Mouse (Mus musculus) neural tube, embryonic 12.5 days (tissue): ENCODE measurements around the gene Carmil1. TPM values are rescaled to one million over a fixed set of nuclear protein-coding genes. Genes with fewer than 3 reads are reported as not detected.

Experiments
- ATAC-seq: fragments of 200-750 bp; cut with Nextera tagmentation; 2 replicates; pipeline ENCODE4 v1.8.0; 2017; ENCODE audit warnings: low read depth, mild to moderate bottlenecking, moderate TSS enrichment, moderate library complexity; ENCODE audit not compliant: low FRiP score
- H3K27ac ChIP-seq: fragments of 300-500 bp; sonication (generic); 2 replicates; pipeline ENCODE4 v1.5.1; 2016
- H3K27me3 ChIP-seq: fragments of 300-500 bp; sonication (generic); replicated peaks from 2 replicates; pipeline ENCODE4 v1.6.1; 2016; ENCODE audit warnings: mild to moderate bottlenecking
- H3K36me3 ChIP-seq: fragments of 300-500 bp; sonication (generic); 2 replicates; pipeline ENCODE4 v1.6.1; 2016; ENCODE audit warnings: mild to moderate bottlenecking
- H3K4me1 ChIP-seq: fragments of 300-500 bp; sonication (generic); 2 replicates; pipeline ENCODE4 v1.6.1; 2016
- H3K4me2 ChIP-seq: fragments of 300-500 bp; sonication (generic); replicated peaks from 2 replicates; pipeline ENCODE4 v1.6.1; 2016; ENCODE audit warnings: mild to moderate bottlenecking
- H3K4me3 ChIP-seq: fragments of 300-500 bp; sonication (generic); 2 replicates; pipeline ENCODE4 v1.5.1; 2016
- H3K9ac ChIP-seq: fragments of 300-500 bp; sonication (generic); 2 replicates; pipeline ENCODE4 v1.6.1; 2016; ENCODE audit warnings: mild to moderate bottlenecking
- H3K9me3 ChIP-seq: fragments of 300-500 bp; sonication (generic); 2 replicates; pipeline ENCODE4 v1.6.1; 2016; ENCODE audit warnings: mild to moderate bottlenecking
- WGBS: fragments of 180-500 bp; shearing (Covaris S2); methylation state at CpG from one replicate; pipeline ENCODE4 v1.1.7; 2016; 5-methylcytosine and 5-hydroxymethylcytosine counted together
- polyA plus RNA-seq: library from polyadenylated mRNA; unstranded; fragments of >200 nt; fragmentation: Nextera tagmentation; extraction: Ambion mirVana; gene quantifications from 2 replicates; pipeline ENCODE4 v1.2.1, GENCODE M21; 2016

Carmil1 gene
- polyA plus RNA-seq, 1 experiment from 2014 or later = 19.5 TPM

- WGBS = 86% methylated on average over 5 of the region's 5 CpGs
- no peak overlapping the region for H3K27ac ChIP-seq
- no peaks in the 10 kb centered on the region for H3K27me3 ChIP-seq
- no peaks in the 10 kb centered on the region for H3K36me3 ChIP-seq
- H3K9ac ChIP-seq = no peak overlapping the region
- H3K9me3 ChIP-seq = 0 out of 2 replicates have a peak, but pooled peaks cover 4% of the 10 kb centered on the region
- no peaks in the 10 kb centered on the region for H3K4me1 ChIP-seq
- H3K4me3 ChIP-seq = no peak overlapping the region
- no peak for ATAC-seq
- no peak overlapping the region for H3K4me2 ChIP-seq
Observed at GRCm38 (mm10) chr13:24194018-24194417, 86.6 kb downstream of the Carmil1 start.

GRCm38 (mm10) chr13:24190875-24191663 is 89.5 kb downstream of the Carmil1 start:
- Histone ChIP-seq H3K4me1 (no peaks in the 10 kb centered on the region), H3K4me3 (no peak overlapping the region), H3K9ac (no peak overlapping the region), H3K27me3 (no peaks in the 10 kb centered on the region), H3K27ac (no peak overlapping the region), H3K36me3 (no peaks in the 10 kb centered on the region), H3K4me2 (no peak overlapping the region), H3K9me3 (0 out of 2 replicates have a peak, but pooled peaks cover 4% of the 10 kb centered on the region)
- no peak for ATAC-seq
- WGBS = 81% methylated on average over 9 of the region's 9 CpGs

- H3K9ac ChIP-seq = no peak overlapping the region
- no peaks in the 10 kb centered on the region for H3K4me1 ChIP-seq
- H3K4me2 ChIP-seq = no peak overlapping the region
- no peak overlapping the region for H3K4me3 ChIP-seq
- no peak for ATAC-seq
- H3K27ac ChIP-seq = no peak overlapping the region
- WGBS = 46% methylated on average over 2 of the region's 2 CpGs
- H3K36me3 ChIP-seq = no peaks in the 10 kb centered on the region
- no peaks in the 10 kb centered on the region for H3K9me3 ChIP-seq
- H3K27me3 ChIP-seq = no peaks in the 10 kb centered on the region
Observed at GRCm38 (mm10) chr13:24187026-24187425, 93.6 kb downstream of the Carmil1 start.

- Histone ChIP-seq H3K4me1 (no peaks in the 10 kb centered on the region), H3K27me3 (no peaks in the 10 kb centered on the region), H3K9me3 (no peaks in the 10 kb centered on the region), H3K27ac (no peak overlapping the region), H3K9ac (no peak overlapping the region), H3K36me3 (no peaks in the 10 kb centered on the region), H3K4me2 (no peak overlapping the region), H3K4me3 (no peak overlapping the region)
- 94% methylated on average over 3 of the region's 3 CpGs for WGBS
- ATAC-seq = no peak
Observed at GRCm38 (mm10) chr13:24185641-24186040, 95.0 kb downstream of the Carmil1 start.

- no peak overlapping the region for H3K27ac ChIP-seq
- H3K36me3 ChIP-seq = no peaks in the 10 kb centered on the region
- ATAC-seq = no peak
- peaks cover 4% of the 10 kb centered on the region; the same call in 1 of the 2 replicates for H3K4me1 ChIP-seq
- H3K9me3 ChIP-seq = no peaks in the 10 kb centered on the region
- H3K9ac ChIP-seq = no peak overlapping the region
- no peak overlapping the region for H3K4me3 ChIP-seq
- no peak overlapping the region for H3K4me2 ChIP-seq
- 53% methylated on average over 6 of the region's 6 CpGs for WGBS
- no peaks in the 10 kb centered on the region for H3K27me3 ChIP-seq
Observed at GRCm38 (mm10) chr13:24182878-24183277, 97.7 kb downstream of the Carmil1 start.

GRCm38 (mm10) chr13:24179538-24179937 is 101.1 kb downstream of the Carmil1 start:
- Histone ChIP-seq H3K27ac (no peak overlapping the region), H3K27me3 (no peaks in the 10 kb centered on the region), H3K9me3 (no peaks in the 10 kb centered on the region), H3K4me3 (no peak overlapping the region), H3K36me3 (no peaks in the 10 kb centered on the region), H3K4me2 (no peak overlapping the region), H3K9ac (no peak overlapping the region), H3K4me1 (peaks cover 4% of the 10 kb centered on the region; the same call in 1 of the 2 replicates)
- WGBS = 87% methylated on average over 10 of the region's 10 CpGs
- ATAC-seq = no peak

- no peak for ATAC-seq
- no peak overlapping the region for H3K27ac ChIP-seq
- no peaks in the 10 kb centered on the region for H3K9me3 ChIP-seq
- no peak overlapping the region for H3K4me2 ChIP-seq
- no peak overlapping the region for H3K9ac ChIP-seq
- H3K4me1 ChIP-seq = peaks cover 4% of the 10 kb centered on the region; the same call in 1 of the 2 replicates
- H3K4me3 ChIP-seq = no peak overlapping the region
- H3K27me3 ChIP-seq = no peaks in the 10 kb centered on the region
- 81% methylated on average over 5 of the region's 5 CpGs for WGBS
- no peaks in the 10 kb centered on the region for H3K36me3 ChIP-seq
Observed at GRCm38 (mm10) chr13:24177600-24177999, 103.0 kb downstream of the Carmil1 start.

GRCm38 (mm10) chr13:24176835-24177234 is 103.8 kb downstream of the Carmil1 start:
- no peak for ATAC-seq
- H3K36me3 ChIP-seq = no peaks in the 10 kb centered on the region
- H3K4me3 ChIP-seq = no peak overlapping the region
- H3K4me2 ChIP-seq = no peak overlapping the region
- peaks cover 4% of the 10 kb centered on the region; the same call in 1 of the 2 replicates for H3K4me1 ChIP-seq
- H3K27ac ChIP-seq = no peak overlapping the region
- H3K9me3 ChIP-seq = no peaks in the 10 kb centered on the region
- no peaks in the 10 kb centered on the region for H3K27me3 ChIP-seq
- WGBS = 74% methylated on average over 4 of the region's 4 CpGs
- no peak overlapping the region for H3K9ac ChIP-seq

- Histone ChIP-seq H3K4me3 (no peak overlapping the region), H3K4me1 (no peaks in the 10 kb centered on the region), H3K9me3 (no peaks in the 10 kb centered on the region), H3K27me3 (no peaks in the 10 kb centered on the region), H3K27ac (no peak overlapping the region), H3K4me2 (no peak overlapping the region), H3K36me3 (no peaks in the 10 kb centered on the region), H3K9ac (no peak overlapping the region)
- ATAC-seq = no peak
- 87% methylated on average over 1 of the region's 1 CpGs for WGBS
Observed at GRCm38 (mm10) chr13:24169658-24170057, 110.9 kb downstream of the Carmil1 start.

- Histone ChIP-seq H3K27me3 (no peaks in the 10 kb centered on the region), H3K9me3 (no peaks in the 10 kb centered on the region), H3K36me3 (no peaks in the 10 kb centered on the region), H3K4me1 (no peaks in the 10 kb centered on the region), H3K9ac (no peak overlapping the region), H3K4me2 (no peak overlapping the region), H3K4me3 (no peak overlapping the region), H3K27ac (no peak overlapping the region)
- no peak for ATAC-seq
- WGBS = 89% methylated on average over 1 of the region's 1 CpGs
Observed at GRCm38 (mm10) chr13:24163368-24163767, 117.2 kb downstream of the Carmil1 start.

GRCm38 (mm10) chr13:24161105-24161504 is 119.5 kb downstream of the Carmil1 start:
- Histone ChIP-seq H3K27me3 (no peaks in the 10 kb centered on the region), H3K9me3 (no peaks in the 10 kb centered on the region), H3K36me3 (no peaks in the 10 kb centered on the region), H3K9ac (no peak overlapping the region), H3K27ac (no peak overlapping the region), H3K4me2 (no peak overlapping the region), H3K4me3 (no peak overlapping the region), H3K4me1 (no peaks in the 10 kb centered on the region)
- no peak for ATAC-seq
- WGBS = 86% methylated on average over 4 of the region's 4 CpGs

GRCm38 (mm10) chr13:24159972-24160371 is 120.6 kb downstream of the Carmil1 start:
- no peaks in the 10 kb centered on the region for H3K36me3 ChIP-seq
- 84% methylated on average over 4 of the region's 4 CpGs for WGBS

More at GRCm38 (mm10) chr13:24159972-24160371, 120.6 kb downstream of the Carmil1 start:
- H3K27ac ChIP-seq = no peak overlapping the region
- H3K27me3 ChIP-seq = no peaks in the 10 kb centered on the region
- H3K4me1 ChIP-seq = no peaks in the 10 kb centered on the region
- no peak overlapping the region for H3K4me3 ChIP-seq
- ATAC-seq = no peak
- no peak overlapping the region for H3K4me2 ChIP-seq
- H3K9me3 ChIP-seq = no peaks in the 10 kb centered on the region
- no peak overlapping the region for H3K9ac ChIP-seq
